Mouse (Mus musculus) frontal cortex, adult 2 months (tissue): ENCODE measurements around the gene Arrb2. TPM values are rescaled to one million over a fixed set of nuclear protein-coding genes. Genes with fewer than 3 reads are reported as not detected.
A peak's percentile ranks its signal among the peaks of the same experiment; 100 is the strongest.
"Not testable (repeated sequence)": the region's sequence is repeated elsewhere in the genome, so short reads cannot be mapped to it uniquely, and the experiment has no call there.

Source experiments
- DNase-seq, 2 experiments: peaks; one replicate each; pipeline ENCODE4 v3.0.0; 2022; ENCODE audit warnings: low spot score in 1 of 2; ENCODE audit errors: extremely low spot score in 1 of 2
- polyA plus RNA-seq: library from polyadenylated mRNA; depleted of rRNA; stranded (reverse); fragments of >200 nt; gene quantifications from 2 replicates; pipeline ENCODE4 v1.2.3, GENCODE M21; 2012

The Arrb2 gene
- polyA plus RNA-seq, 1 experiment: 64.1 TPM

- DNase-seq: no peak
Observed at GRCm38 (mm10) chr11:70443964-70444363, 11.5 kb downstream of the Arrb2 start.

GRCm38 (mm10) chr11:70444667-70445066 lies 12.2 kb downstream of the Arrb2 start:
- no peak for DNase-seq

GRCm38 (mm10) chr11:70446756-70447155 lies 14.3 kb downstream of the Arrb2 start:
- no peak for DNase-seq

GRCm38 (mm10) chr11:70447373-70447772 lies 14.9 kb downstream of the Arrb2 start:
- no peak for DNase-seq

- no peak for DNase-seq
Observed at GRCm38 (mm10) chr11:70450926-70451325, 18.5 kb downstream of the Arrb2 start.

GRCm38 (mm10) chr11:70451797-70452498 lies 19.5 kb downstream of the Arrb2 start, which contains the start of gene Med11:
Gene Med11, plus strand, starts transcription at chr11:70451919.
- peak; percentile 92 to 95 for DNase-seq

- DNase-seq: no peak
Observed at GRCm38 (mm10) chr11:70453261-70454044, 21.0 kb downstream of the Arrb2 start.

- no peak for DNase-seq
Observed at GRCm38 (mm10) chr11:70458688-70459600, 26.5 kb downstream of the Arrb2 start, which contains the start of gene Zmynd15. Gene Zmynd15, plus strand, starts transcription at chr11:70459433.

GRCm38 (mm10) chr11:70459601-70460101 lies 27.2 kb downstream of the Arrb2 start, which contains the start of gene Cxcl16:
Gene Cxcl16, minus strand, starts transcription at chr11:70459984.
- no peak for DNase-seq

GRCm38 (mm10) chr11:70463970-70464369 lies 31.5 kb downstream of the Arrb2 start:
- DNase-seq: no peak

GRCm38 (mm10) chr11:70465211-70465610 lies 32.8 kb downstream of the Arrb2 start:
- DNase-seq: no peak

- DNase-seq: no peak
Observed at GRCm38 (mm10) chr11:70465824-70466223, 33.4 kb downstream of the Arrb2 start.

GRCm38 (mm10) chr11:70467902-70468619 lies 35.6 kb downstream of the Arrb2 start:
- no peak for DNase-seq

GRCm38 (mm10) chr11:70469764-70470163 lies 37.3 kb downstream of the Arrb2 start:
- no peak for DNase-seq

- no peak for DNase-seq
Observed at GRCm38 (mm10) chr11:70472716-70473115, 40.3 kb downstream of the Arrb2 start.

- not testable (repeated sequence) for DNase-seq
Observed at GRCm38 (mm10) chr11:70473291-70473690, 40.9 kb downstream of the Arrb2 start.

GRCm38 (mm10) chr11:70474872-70475534 lies 42.6 kb downstream of the Arrb2 start:
- no peak for DNase-seq

- no peak for DNase-seq
Observed at GRCm38 (mm10) chr11:70485498-70485897, 53.1 kb downstream of the Arrb2 start.

- DNase-seq: no peak
Observed at GRCm38 (mm10) chr11:70487816-70488215, 55.4 kb downstream of the Arrb2 start.
